In genomic region chr2:121955765-121956223, GRCm38 (mm10) we compare ENCODE assay signal across 7 mouse cellular contexts. TPM values are rescaled to one million over a fixed set of nuclear protein-coding genes. Genes with fewer than 3 reads are reported as not detected.
DNase-seq lines count a peak whose midpoint lies in the region; ATAC-seq lines count a peak whose summit lies in the region.

Gene Ctdspl2, plus strand, starts transcription at chr2:121956001.
Gene Mageb3, minus strand, starts transcription at chr2:121956092.

- no peaks in the 10 kb centered on the region for H3K9me3 ChIP-seq in intestine, embryonic 16.5 days (ENCODE audit: control insufficient read depth, low read length)
- no peaks in the 10 kb centered on the region for H3K9me3 ChIP-seq in limb, embryonic 10.5 days (replicated peaks)
- H3K9me3 ChIP-seq in midbrain, embryonic 13.5 days = no peaks in the 10 kb centered on the region

- H3K4me3 ChIP-seq in intestine, embryonic 16.5 days (ENCODE audit: low read length) = peak within 1 kb of the TSS; percentile 72
- H3K4me3 ChIP-seq in limb, embryonic 10.5 days = peak within 1 kb of the TSS; percentile 69
- H3K4me3 ChIP-seq in midbrain, embryonic 13.5 days (replicated peaks) = peak within 1 kb of the TSS; percentile 98

- DNase-seq in adrenal gland, postnatal 10 days = peak; percentile 99
- DNase-seq in embryo, embryonic 9.5 days (ENCODE audit: extremely low spot score) = peak; percentile 95
- peak; percentile 95 to 98 for DNase-seq in gastrocnemius, postnatal 4 days (ENCODE audit: low spot score in 2 of 2)
- peak; percentile 95 for DNase-seq in limb, embryonic 10.5 days (ENCODE audit: low spot score)
- peak; percentile 95 for DNase-seq in spleen, adult 12 weeks (ENCODE audit: low spot score)

- ATAC-seq in intestine, embryonic 16.5 days = peak; percentile 98
- peak; percentile 97 for ATAC-seq in midbrain, embryonic 13.5 days

- peaks cover 9% of the 10 kb centered on the region for H3K4me1 ChIP-seq in intestine, embryonic 16.5 days (ENCODE audit: control insufficient read depth, insufficient read depth, low read length)
- H3K4me1 ChIP-seq in limb, embryonic 10.5 days = peaks cover 17% of the 10 kb centered on the region
- peaks cover 26% of the 10 kb centered on the region for H3K4me1 ChIP-seq in midbrain, embryonic 13.5 days (replicated peaks)

- peak within 1 kb of the TSS; percentile 75 for H3K4me2 ChIP-seq in intestine, embryonic 16.5 days (ENCODE audit: low read depth, low read length)
- peak within 1 kb of the TSS; percentile 82 for H3K4me2 ChIP-seq in midbrain, embryonic 13.5 days (replicated peaks)

- H3K9ac ChIP-seq in intestine, embryonic 16.5 days (ENCODE audit: low read depth, low read length) = peak within 1 kb of the TSS; percentile 89
- H3K9ac ChIP-seq in midbrain, embryonic 13.5 days (replicated peaks) = peak within 1 kb of the TSS; percentile 98

- H3K36me3 ChIP-seq in intestine, embryonic 16.5 days (ENCODE audit: control insufficient read depth, insufficient read depth, low read length) = no peaks in the 10 kb centered on the region
- peaks cover 20% of the 10 kb centered on the region for H3K36me3 ChIP-seq in limb, embryonic 10.5 days
- H3K36me3 ChIP-seq in midbrain, embryonic 13.5 days = no peaks in the 10 kb centered on the region

- under 1% methylated on average over 48 of the region's 48 CpGs for WGBS in intestine, embryonic 16.5 days
- WGBS in limb, embryonic 10.5 days = under 1% methylated on average over 48 of the region's 48 CpGs
- under 1% methylated on average over 42 of the region's 48 CpGs for WGBS in midbrain, embryonic 13.5 days

- H3K27ac ChIP-seq in intestine, embryonic 16.5 days (ENCODE audit: low read length) = peak within 1 kb of the TSS; percentile 94
- peak within 1 kb of the TSS; percentile 91 for H3K27ac ChIP-seq in limb, embryonic 10.5 days
- H3K27ac ChIP-seq in midbrain, embryonic 13.5 days = peak within 1 kb of the TSS; percentile 90

- H3K27me3 ChIP-seq in intestine, embryonic 16.5 days (replicated peaks; ENCODE audit: control insufficient read depth, insufficient read depth, low read length) = no peaks in the 10 kb centered on the region
- H3K27me3 ChIP-seq in limb, embryonic 10.5 days (ENCODE audit: low read depth, poor library complexity, severe bottlenecking) = no peaks in the 10 kb centered on the region
- H3K27me3 ChIP-seq in midbrain, embryonic 13.5 days = no peaks in the 10 kb centered on the region

RNA-seq across cellular contexts. Expression of gene Ctdspl2, which starts in this region (rescaled TPM):
- 10 to 100 TPM; 29.4 to 36.7 TPM for total RNA-seq in adrenal gland, postnatal 10 days (2021)
- 10 to 100 TPM; 32.8 to 39.0 TPM for total RNA-seq in gastrocnemius, postnatal 4 days (2021)
- polyA plus RNA-seq in intestine, embryonic 16.5 days (2015; fragmentation: Nextera tagmentation; extraction: Ambion mirVana) = 31.8 and 34.9 TPM in 2 replicates
- 48.1 and 64.5 TPM in 2 replicates for polyA plus RNA-seq in limb, embryonic 10.5 days (2016; fragmentation: Nextera tagmentation; extraction: Ambion mirVana)
- 43.0 and 46.0 TPM in 2 replicates for polyA plus RNA-seq in midbrain, embryonic 13.5 days (2015; fragmentation: Nextera tagmentation; extraction: Ambion mirVana)

RNA-seq across cellular contexts. Expression of gene Mageb3, which starts in this region (rescaled TPM):
- not detected for total RNA-seq in adrenal gland, postnatal 10 days (2021)
- total RNA-seq in gastrocnemius, postnatal 4 days (2021) = under 1 TPM; 0.21 to 0.27 TPM
- 0.09 and 0.16 TPM in 2 replicates for polyA plus RNA-seq in intestine, embryonic 16.5 days (2015; fragmentation: Nextera tagmentation; extraction: Ambion mirVana)
- 0.26 and 0.54 TPM in 2 replicates for polyA plus RNA-seq in limb, embryonic 10.5 days (2016; fragmentation: Nextera tagmentation; extraction: Ambion mirVana)
- 0.49 and 0.79 TPM in 2 replicates for polyA plus RNA-seq in midbrain, embryonic 13.5 days (2015; fragmentation: Nextera tagmentation; extraction: Ambion mirVana)

Comparison
In these comparisons a context has a peak if more than half of its experiments do, and no peak if none do; other contexts are left out.
1. Peak in every context shown above with its lines: DNase-seq, ATAC-seq, H3K4me3 ChIP-seq and H3K27ac ChIP-seq.